Mouse (Mus musculus): Measurements from ENCODE around the gene Alox12. TPM values are rescaled to one million over a fixed set of nuclear protein-coding genes. Genes with fewer than 3 reads are reported as not detected.

Alox12 gene
- polyA plus RNA-seq (2012; rRNA removed) = 0.45 and 0.60 TPM in 2 replicates

GRCm38 (mm10) chr11:70254931-70255531 is at the start of gene Alox12:
TSS of gene Alox12 (minus strand) at chr11:70255353.

GRCm38 (mm10) chr11:70239541-70240279 is 15.4 kb downstream of the Alox12 start, which contains the start of the genes Gm21988 and Rnasek:
TSS of gene Gm21988 (minus strand) at chr11:70239830.
TSS of gene Rnasek (minus strand) at chr11:70239842.

DNA sequence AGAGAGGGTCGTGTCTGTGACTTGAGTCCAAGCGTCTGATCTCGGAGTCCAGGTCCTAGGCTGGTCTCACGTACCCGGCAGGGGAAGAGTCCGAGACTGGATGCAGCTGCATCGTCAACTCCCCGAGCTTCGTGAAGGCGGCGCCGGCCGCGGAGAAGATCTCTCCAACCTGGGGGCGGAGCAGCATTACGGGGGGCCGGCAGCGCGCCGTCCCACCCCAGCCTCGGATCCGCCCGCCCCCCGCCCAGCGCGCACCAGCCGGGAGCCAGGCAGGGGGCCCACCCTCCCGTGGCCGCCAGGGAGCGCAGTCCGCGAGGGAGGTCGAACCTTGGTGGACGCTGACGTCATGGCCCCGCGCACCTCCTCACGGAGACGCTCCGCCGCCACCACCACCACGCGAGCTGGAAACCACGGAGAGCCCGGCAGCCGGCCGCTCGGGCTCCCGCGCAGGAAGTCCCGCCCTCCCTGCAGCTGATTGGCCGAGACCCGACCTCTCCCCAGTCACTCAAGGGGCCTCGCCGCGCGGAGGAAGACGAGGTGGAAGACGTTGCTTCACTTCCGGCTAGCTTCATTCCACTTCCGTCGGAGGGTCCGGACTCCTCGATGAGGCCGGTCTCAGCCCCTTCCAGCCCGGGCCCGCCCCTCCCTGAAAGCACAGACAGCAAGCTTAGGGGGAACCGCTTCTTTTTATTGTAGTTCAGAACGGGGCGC is 17.5 kb downstream of the Alox12 start, which contains the start of gene 0610010K14Rik:
Gene 0610010K14Rik, minus strand, starts transcription at position 458 of the 711 bp plus-strand sequence.

DNA sequence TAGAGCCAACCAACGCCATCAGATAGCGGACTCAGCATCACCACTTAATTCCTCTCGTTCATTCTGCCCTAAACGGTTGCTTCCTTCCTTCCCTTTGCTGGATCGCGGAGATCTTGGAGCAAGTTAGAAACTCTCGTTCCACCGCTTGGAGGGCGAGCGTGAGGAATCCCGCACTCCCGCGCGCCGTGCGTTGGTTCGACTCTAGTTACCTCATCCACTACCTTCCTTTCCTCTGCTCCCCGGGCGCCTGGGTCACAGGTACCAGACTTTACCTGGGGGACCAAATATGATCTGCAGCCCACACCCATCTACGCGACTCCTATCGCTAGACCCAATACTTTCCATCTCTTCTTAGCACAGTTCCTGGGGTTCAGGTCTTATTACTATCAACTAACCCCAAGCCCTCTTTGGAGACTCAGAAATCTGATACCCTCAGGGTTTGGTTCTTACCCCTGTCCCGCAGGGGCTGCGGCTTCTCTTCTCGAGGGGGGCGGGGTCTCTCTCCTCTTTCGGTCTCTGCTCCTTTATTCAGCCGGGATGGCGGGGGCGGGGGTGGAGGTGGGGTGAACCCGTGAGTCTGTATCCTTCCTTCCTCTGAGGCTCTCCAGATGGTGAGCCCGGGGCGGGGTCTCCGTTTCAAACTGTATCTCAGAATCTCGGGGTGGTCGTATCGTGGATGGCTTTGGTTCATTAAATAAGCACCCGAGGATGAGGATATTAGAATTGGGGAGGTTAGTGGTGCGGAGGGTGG is 25.7 kb downstream of the Alox12 start, which contains the start of gene Bcl6b:
Gene Bcl6b, minus strand, starts transcription at position 539 of the 751 bp plus-strand sequence.

GRCm38 (mm10) chr11:70220731-70221602 is 34.2 kb downstream of the Alox12 start, which contains the start of gene Slc16a13:
TSS of gene Slc16a13 (minus strand) at chr11:70221064.

GRCm38 (mm10) chr11:70212423-70212822 is 42.7 kb downstream of the Alox12 start, which contains the start of gene Slc16a11:
TSS of gene Slc16a11 (plus strand) at chr11:70212752.

Other genes with a start within 250 kb of the Alox12 start
- 46.1 and 54.7 TPM in 2 replicates for gene Acadvl, start 239.9 kb downstream of the Alox12 start, polyA plus RNA-seq (2012; rRNA removed)
- 242 and 275 TPM in 2 replicates for gene Dlg4, start 238.4 kb downstream of the Alox12 start, polyA plus RNA-seq (2012; rRNA removed)
- gene Asgr1, start 201.3 kb downstream of the Alox12 start, polyA plus RNA-seq (2012; rRNA removed) = 3.4 and 3.5 TPM in 2 replicates
- 0.28 and 0.35 TPM in 2 replicates for gene Asgr2, start 162.7 kb downstream of the Alox12 start, polyA plus RNA-seq (2012; rRNA removed)
- 0.74 and 0.91 TPM in 2 replicates for gene Mgl2, start 125.0 kb downstream of the Alox12 start, polyA plus RNA-seq (2012; rRNA removed)
- 0.93 and 1.1 TPM in 2 replicates for gene Clec10a, start 99.2 kb downstream of the Alox12 start, polyA plus RNA-seq (2012; rRNA removed)
- 16.9 and 18.9 TPM in 2 replicates for gene Slc16a11, start 42.6 kb downstream of the Alox12 start, polyA plus RNA-seq (2012; rRNA removed)
- 10.1 and 12.7 TPM in 2 replicates for gene Slc16a13, start 34.3 kb downstream of the Alox12 start, polyA plus RNA-seq (2012; rRNA removed)
- gene Bcl6b, start 25.6 kb downstream of the Alox12 start, polyA plus RNA-seq (2012; rRNA removed) = 5.1 and 5.5 TPM in 2 replicates
- 150 and 160 TPM in 2 replicates for gene 0610010K14Rik, start 17.4 kb downstream of the Alox12 start, polyA plus RNA-seq (2012; rRNA removed)
- 12.2 and 12.8 TPM in 2 replicates for gene Gm21988, start 15.5 kb downstream of the Alox12 start, polyA plus RNA-seq (2012; rRNA removed)
- 122 and 145 TPM in 2 replicates for gene Rnasek, start 15.5 kb downstream of the Alox12 start, polyA plus RNA-seq (2012; rRNA removed)
- 0.03 TPM in 1 of 2 replicates, not detected in the other for gene Alox12e, start 67.3 kb upstream of the Alox12 start, polyA plus RNA-seq (2012; rRNA removed)
- 0.12 and 0.45 TPM in 2 replicates for gene Alox15, start 96.7 kb upstream of the Alox12 start, polyA plus RNA-seq (2012; rRNA removed)
- 22.4 and 26.1 TPM in 2 replicates for gene Pelp1, start 154.7 kb upstream of the Alox12 start, polyA plus RNA-seq (2012; rRNA removed)
- 64.3 and 77.9 TPM in 2 replicates for gene Arrb2, start 177.3 kb upstream of the Alox12 start, polyA plus RNA-seq (2012; rRNA removed)
- 29.5 and 33.2 TPM in 2 replicates for gene Med11, start 196.6 kb upstream of the Alox12 start, polyA plus RNA-seq (2012; rRNA removed)
- 1.4 and 1.6 TPM in 2 replicates for gene Zmynd15, start 204.1 kb upstream of the Alox12 start, polyA plus RNA-seq (2012; rRNA removed)
- gene Cxcl16, start 204.6 kb upstream of the Alox12 start, polyA plus RNA-seq (2012; rRNA removed) = 2.1 and 4.0 TPM in 2 replicates
- 5.3 and 6.0 TPM in 2 replicates for gene Tm4sf5, start 249.9 kb upstream of the Alox12 start, polyA plus RNA-seq (2012; rRNA removed)

Measured in central nervous system, embryonic 18 days (tissue).